Comparison of ENCODE assay signal across 8 mouse cellular contexts in the genomic region with DNA sequence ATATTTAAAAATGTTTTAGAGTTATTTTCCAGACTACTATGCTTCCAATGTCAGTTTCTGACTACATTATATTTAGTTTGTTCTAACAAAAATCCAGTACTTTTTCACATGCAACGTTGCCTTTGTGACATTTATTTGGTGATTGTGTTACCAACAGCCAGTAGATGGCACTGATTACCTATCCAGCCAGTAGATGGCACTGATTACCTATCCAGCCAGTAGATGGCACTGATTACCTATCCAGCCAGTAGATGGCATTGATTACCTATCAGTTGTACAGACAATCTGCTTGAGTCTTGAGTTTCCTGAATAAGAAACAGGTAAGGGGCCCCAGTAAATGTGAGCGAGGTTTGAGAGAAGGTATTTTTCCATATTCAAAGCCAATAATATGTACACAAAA. TPM values are rescaled to one million over a fixed set of nuclear protein-coding genes. Genes with fewer than 3 reads are reported as not detected.
DNase-seq lines count a peak whose midpoint lies in the region; ATAC-seq lines count a peak whose summit lies in the region.

No protein-coding gene starts in this region.

- H3K4me3 ChIP-seq in hindbrain, embryonic 13.5 days = no peak overlapping the region
- H3K4me3 ChIP-seq in neural tube, embryonic 14.5 days (ENCODE audit: low read depth, low read length) = no peak overlapping the region

- no peaks in the 10 kb centered on the region for H3K27me3 ChIP-seq in hindbrain, embryonic 13.5 days
- H3K27me3 ChIP-seq in neural tube, embryonic 14.5 days (ENCODE audit: control insufficient read depth, insufficient read depth, low read length) = no peaks in the 10 kb centered on the region

- no peaks in the 10 kb centered on the region for H3K4me1 ChIP-seq in hindbrain, embryonic 13.5 days (replicated peaks)
- no peaks in the 10 kb centered on the region for H3K4me1 ChIP-seq in neural tube, embryonic 14.5 days (ENCODE audit: control insufficient read depth, insufficient read depth, low read length)

- H3K9me3 ChIP-seq in hindbrain, embryonic 13.5 days = no peaks in the 10 kb centered on the region
- H3K9me3 ChIP-seq in neural tube, embryonic 14.5 days (ENCODE audit: control insufficient read depth, low read length) = no peaks in the 10 kb centered on the region

- H3K9ac ChIP-seq in hindbrain, embryonic 13.5 days = no peak overlapping the region
- H3K9ac ChIP-seq in neural tube, embryonic 14.5 days (replicated peaks; ENCODE audit: low read depth, low read length) = no peak overlapping the region

- peaks cover 11% of the 10 kb centered on the region for H3K36me3 ChIP-seq in hindbrain, embryonic 13.5 days
- peaks cover 2% of the 10 kb centered on the region; the same call in 1 of the 2 replicates for H3K36me3 ChIP-seq in neural tube, embryonic 14.5 days (ENCODE audit: control insufficient read depth, insufficient read depth, low read length)

- ATAC-seq in cerebellum, adult (ENCODE audit: insufficient number of reproducible peaks, low FRiP score, low TSS enrichment) = peak; percentile 80
- ATAC-seq in hindbrain, embryonic 13.5 days (ENCODE audit: low FRiP score) = peak; percentile 75; the same call in 1 of the 2 replicates
- ATAC-seq in neural tube, embryonic 14.5 days (ENCODE audit: low read depth) = peak; percentile 90

- intact Hi-C loops in gastrocnemius, postnatal 36 days (cut with DNase I) = loop anchor here (5.0 kb wide), 1 partner anchor 356 kb away; no protein-coding TSS in a partner anchor

- H3K4me2 ChIP-seq in hindbrain, embryonic 13.5 days = no peak overlapping the region
- no peak overlapping the region for H3K4me2 ChIP-seq in neural tube, embryonic 14.5 days (ENCODE audit: low read depth, low read length)

- H3K27ac ChIP-seq in hindbrain, embryonic 13.5 days = no peak overlapping the region
- H3K27ac ChIP-seq in neural tube, embryonic 14.5 days (ENCODE audit: low read depth, low read length) = no peak overlapping the region

- peak; percentile 10 to 22 for DNase-seq in heart, adult 9 months (ENCODE audit: low spot score in 2 of 2)
- no peak for DNase-seq in heart, adult 11 months
- DNase-seq in CD4-positive, CD25-positive, alpha-beta regulatory T cell, adult 2 months (ENCODE audit: low read depth, low spot score) = peak; percentile 59
- DNase-seq in left cerebral cortex, adult 9 months (ENCODE audit: low spot score in 2 of 2) = peak; percentile 14 to 74
- DNase-seq in gastrocnemius, postnatal 36 days = no peak

- 46% methylated on average over 2 of the region's 2 CpGs for WGBS in hindbrain, embryonic 13.5 days
- WGBS in neural tube, embryonic 14.5 days = 30% methylated on average over 2 of the region's 2 CpGs

RNA-seq across cellular contexts. Expression of a gene that starts 20.6 kb away (rescaled TPM):
- polyA plus RNA-seq in hindbrain, embryonic 13.5 days (2015; fragmentation: Nextera tagmentation; extraction: Ambion mirVana) = 77.7 and 87.5 TPM in 2 replicates
- 98.7 and 108 TPM in 2 replicates for polyA plus RNA-seq in neural tube, embryonic 14.5 days (2014; fragmentation: Nextera tagmentation; extraction: Ambion mirVana)
- 1 to 10 TPM; 5.4 to 7.8 TPM for total RNA-seq in gastrocnemius, postnatal 36 days (2021)

RNA-seq across cellular contexts. Expression of a gene that starts 47.8 kb away (rescaled TPM):
- polyA plus RNA-seq in hindbrain, embryonic 13.5 days (2015; fragmentation: Nextera tagmentation; extraction: Ambion mirVana) = not detected in 2 replicates
- polyA plus RNA-seq in neural tube, embryonic 14.5 days (2014; fragmentation: Nextera tagmentation; extraction: Ambion mirVana) = not detected in 2 replicates
- total RNA-seq in gastrocnemius, postnatal 36 days (2021) = not detected

Comparison
In these comparisons a context has a peak if more than half of its experiments do, and no peak if none do; other contexts are left out.
1. DNase-seq: peak in heart, adult 9 months (2 of 2), CD4-positive, CD25-positive, alpha-beta regulatory T cell, adult 2 months (single experiment) and left cerebral cortex, adult 9 months (2 of 2); none in heart, adult 11 months (single experiment) and gastrocnemius, postnatal 36 days (0 of 2).
2. Peak in every context shown above with its lines, with median percentiles within 50 percentile points of each other: ATAC-seq.